Mouse (Mus musculus) urinary bladder, postnatal 14 days (tissue): ENCODE results near the gene Map4k5.

Experiments used
- DNase-seq: peaks from one replicate; pipeline ENCODE4 v3.0.0; 2021; ENCODE audit warnings: low spot score

Map4k5 gene

GRCm38 (mm10) chr12:69892371-69893251, at the start of gene Map4k5, which contains the start of gene Atl1:
Map4k5 (minus strand) TSS chr12:69893200.
Atl1 (plus strand) TSS chr12:69892614.
- peak; percentile 90 for DNase-seq

DNA sequence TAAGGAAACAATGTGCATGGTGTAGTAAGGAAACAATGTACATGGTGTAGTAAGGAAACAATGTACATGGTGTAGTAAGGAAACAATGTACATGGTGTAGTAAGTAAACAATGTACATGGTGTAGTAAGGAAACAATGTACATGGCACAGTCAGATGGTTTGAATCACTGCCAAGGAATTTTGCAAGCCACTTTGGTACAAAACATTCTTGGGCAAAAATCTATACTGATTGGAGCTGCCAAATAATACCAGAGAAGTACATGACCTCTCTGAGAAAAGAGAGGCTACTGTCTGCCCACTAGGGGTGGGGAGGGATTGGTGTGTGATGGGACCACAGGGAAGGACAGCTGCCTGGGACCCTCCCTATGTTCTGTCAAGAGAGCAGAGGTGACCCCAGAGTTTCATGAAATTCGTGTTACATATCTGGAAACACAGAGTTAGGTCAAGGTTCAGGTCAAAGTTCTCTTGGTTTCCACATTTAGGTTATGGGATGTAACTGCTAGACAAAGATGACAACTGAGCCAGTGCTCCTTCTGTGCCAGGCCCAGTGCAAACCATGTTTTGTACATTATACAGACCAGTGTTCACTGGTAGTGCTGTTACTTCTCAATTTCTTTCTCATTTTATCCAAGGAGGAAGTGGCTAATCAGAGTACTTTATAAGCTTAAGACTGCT, 48.8 kb upstream of the Map4k5 start:
- no peak for DNase-seq

- DNase-seq, result no peak
Measured at GRCm38 (mm10) chr12:69939291-69939690, 46.3 kb upstream of the Map4k5 start.

- DNase-seq, result no peak
Measured at GRCm38 (mm10) chr12:69937731-69938130, 44.7 kb upstream of the Map4k5 start.

- DNase-seq, result no peak
Measured at GRCm38 (mm10) chr12:69926716-69927115, 33.7 kb upstream of the Map4k5 start.

DNA sequence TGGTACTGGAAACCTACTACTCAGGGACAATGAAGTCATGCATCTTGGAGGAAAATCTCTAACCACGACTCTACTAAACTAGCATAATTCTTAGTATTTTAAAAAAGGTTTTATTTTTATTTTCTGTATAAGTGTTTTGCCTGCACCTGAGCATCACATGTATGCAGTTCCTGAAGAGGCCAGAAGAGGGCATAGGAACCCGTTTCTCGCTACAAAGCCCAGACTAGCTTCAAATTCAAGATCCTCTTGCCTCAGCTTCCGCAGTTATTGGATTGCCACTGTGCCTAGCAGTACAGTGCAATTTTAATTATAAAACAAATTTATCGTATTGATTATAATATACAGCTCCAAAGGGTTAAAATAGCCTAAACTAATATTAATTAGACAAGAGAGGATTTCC, 31.0 kb upstream of the Map4k5 start:
- peak; percentile 16 for DNase-seq

- DNase-seq, result no peak
Measured at GRCm38 (mm10) chr12:69923603-69924002, 30.6 kb upstream of the Map4k5 start.

DNA sequence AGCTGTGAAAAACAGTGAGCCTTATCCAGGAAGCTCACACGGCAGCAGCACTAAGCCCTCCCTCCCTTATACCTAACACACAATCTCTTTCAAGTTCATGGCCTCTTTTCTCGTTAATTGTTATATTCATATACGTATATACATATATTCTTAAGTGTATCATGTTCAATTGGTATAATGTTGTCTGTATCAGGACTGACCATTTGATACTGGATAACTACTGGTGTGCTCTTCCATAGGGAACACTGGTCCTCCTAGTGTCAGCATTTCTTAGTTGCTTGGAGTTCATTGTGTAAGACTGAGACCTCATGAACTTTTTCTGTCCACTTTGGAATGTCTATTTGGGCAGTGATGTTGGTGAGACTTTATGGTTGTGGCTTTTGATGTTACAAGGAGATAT, 30.1 kb upstream of the Map4k5 start:
- no peak for DNase-seq

- DNase-seq, result no peak
Measured at GRCm38 (mm10) chr12:69922099-69922498, 29.1 kb upstream of the Map4k5 start.

GRCm38 (mm10) chr12:69917870-69918269, 24.9 kb upstream of the Map4k5 start:
- DNase-seq, result no peak

GRCm38 (mm10) chr12:69912737-69913136, 19.7 kb upstream of the Map4k5 start:
- DNase-seq, result no peak

GRCm38 (mm10) chr12:69911906-69912305, 18.9 kb upstream of the Map4k5 start:
- DNase-seq, result no peak

- no peak for DNase-seq
Measured at GRCm38 (mm10) chr12:69908511-69908900, 15.5 kb upstream of the Map4k5 start.

DNA sequence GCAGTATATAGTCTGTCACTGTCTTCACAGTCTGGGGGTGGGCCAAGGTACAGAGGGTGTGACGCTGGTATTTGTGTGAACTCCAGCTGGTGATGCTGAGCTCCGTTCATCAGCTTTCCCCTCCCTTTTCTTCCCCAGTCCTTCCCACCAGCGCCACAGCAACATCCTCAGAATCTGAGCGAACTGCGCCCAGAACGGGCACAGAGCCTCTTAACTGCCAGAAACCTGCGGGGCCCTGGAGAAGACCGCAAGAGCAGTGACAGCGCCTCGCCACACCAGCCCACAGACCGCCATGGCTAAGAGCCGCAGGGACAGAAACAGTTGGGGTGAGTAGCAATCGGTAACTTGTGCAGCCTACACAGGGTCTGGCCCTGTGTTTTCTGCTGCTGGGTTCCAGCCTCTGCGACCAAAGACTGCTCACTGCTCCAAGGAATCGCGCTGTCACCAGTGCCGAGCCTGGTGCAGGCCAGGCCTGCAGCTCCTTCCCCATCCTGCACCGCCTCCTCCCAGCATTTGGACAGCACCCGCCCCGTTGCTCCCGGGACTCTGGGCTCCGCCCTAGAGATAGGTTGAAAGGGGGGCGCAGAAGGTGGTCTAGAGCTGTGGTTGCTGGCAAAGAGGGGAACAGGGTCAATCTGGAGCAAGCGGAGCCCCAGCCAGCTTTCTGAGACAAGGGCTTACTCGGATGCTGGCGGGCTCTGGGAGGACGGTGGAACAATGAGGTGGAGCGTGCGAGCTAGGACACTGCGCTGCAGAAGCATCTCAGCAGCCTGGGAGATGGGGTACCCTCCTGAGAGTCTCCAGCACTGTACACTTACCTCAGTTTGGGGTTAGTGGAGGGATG, 14.9 kb upstream of the Map4k5 start:
- DNase-seq, result peak; percentile 8

- DNase-seq, result no peak
Measured at GRCm38 (mm10) chr12:69904991-69905390, 12.0 kb upstream of the Map4k5 start.

- DNase-seq, result no peak
Measured at GRCm38 (mm10) chr12:69898119-69898518, 5.1 kb upstream of the Map4k5 start.

DNA sequence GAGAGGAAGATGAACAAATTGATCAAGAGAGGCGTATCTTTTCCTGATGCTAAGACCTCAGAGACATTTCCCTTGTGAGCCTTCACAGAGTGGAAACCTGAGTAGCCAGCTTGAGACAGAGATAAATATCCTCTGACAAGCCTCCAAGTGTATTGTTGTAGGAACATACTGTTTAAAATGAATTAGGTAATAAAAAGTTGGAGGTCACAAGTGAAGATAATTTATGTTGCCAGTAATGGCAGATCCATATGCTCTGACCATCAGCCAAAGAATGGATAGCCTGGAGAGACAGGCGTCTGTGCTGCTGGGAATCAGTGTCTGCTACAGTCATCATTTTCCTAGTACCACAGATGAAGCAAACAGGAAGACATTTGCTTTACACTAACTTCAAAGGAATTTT, 2.0 kb upstream of the Map4k5 start:
- DNase-seq, result no peak

DNA sequence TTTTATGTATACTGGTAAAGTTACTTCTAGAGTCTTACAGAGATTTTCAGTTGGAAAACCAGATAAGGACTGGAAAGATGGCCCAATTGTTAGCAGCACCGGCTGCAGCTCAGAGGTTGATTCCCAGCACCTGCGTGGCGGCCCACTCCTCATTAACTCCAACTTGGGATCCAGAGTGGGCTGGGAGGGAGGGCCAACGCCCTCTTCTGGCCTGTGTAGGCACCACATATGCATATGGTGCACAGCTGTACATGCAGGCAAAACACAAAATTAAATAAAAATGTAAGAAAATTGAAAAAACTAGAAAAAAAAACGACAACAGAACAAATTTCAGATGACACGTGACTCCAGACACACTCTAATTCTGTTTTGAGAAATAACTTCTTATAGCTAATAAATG, 927 bp upstream of the Map4k5 start:
- DNase-seq, result no peak

DNA sequence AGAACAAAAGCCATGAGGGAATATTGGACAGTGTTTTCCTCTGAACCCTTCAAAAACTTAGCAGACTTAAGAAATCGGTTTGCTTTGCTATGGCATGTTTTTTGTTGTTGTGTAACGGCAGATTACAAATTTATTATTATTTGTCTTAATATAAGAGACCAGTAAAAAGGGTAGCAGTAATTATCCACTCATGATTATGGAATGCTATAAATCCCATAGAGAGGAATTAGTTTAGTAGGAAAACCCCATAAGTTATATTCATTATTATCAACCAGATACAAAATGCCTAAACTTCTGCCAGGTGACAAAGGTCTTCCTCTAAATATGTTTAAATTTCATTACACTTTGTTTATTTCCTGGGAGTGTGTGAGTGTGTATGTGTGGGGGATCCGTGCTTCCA, 1.3 kb downstream of the Map4k5 start:
- no peak for DNase-seq

DNA sequence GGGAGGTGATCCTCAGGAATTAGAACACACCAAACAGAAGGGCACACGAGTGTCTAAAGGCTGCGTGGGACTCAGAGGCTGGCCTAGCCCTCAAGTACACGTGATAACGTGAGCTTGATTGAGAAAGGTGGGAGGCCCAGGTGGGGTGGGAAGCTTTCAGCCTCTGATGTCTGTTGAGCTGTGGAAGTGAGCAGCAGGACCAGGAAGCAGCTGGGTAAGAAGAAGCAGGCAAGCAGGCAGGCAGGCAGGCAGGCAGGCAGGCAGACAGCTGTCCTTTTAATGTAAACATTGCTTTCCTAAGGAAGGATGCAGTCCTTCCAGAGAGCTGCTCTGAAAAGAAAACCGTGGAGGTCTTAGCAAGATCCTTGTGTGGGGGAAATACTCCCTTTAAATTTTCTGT, 2.5 kb downstream of the Map4k5 start:
- no peak for DNase-seq

DNA sequence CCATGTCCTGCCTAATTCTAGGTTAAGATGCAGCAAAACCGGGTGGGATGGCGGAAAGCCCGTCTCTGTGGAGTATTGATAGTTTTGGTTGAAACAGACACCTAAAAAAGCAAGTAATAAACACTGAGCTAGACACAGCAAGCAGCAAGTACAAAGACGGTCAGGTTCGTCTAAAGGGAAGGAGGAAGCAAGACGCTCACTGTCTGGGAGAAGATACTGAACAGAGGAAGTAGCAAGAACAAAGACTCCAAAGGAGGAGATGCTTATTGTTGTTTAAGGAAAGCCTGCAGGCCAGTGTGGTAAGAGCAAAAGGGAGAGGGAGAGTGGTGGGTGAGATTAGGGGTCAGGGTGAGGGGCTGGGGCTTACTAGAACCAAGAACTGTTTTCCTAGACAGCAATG, 2.9 kb downstream of the Map4k5 start:
- no peak for DNase-seq

GRCm38 (mm10) chr12:69888345-69888744, 4.7 kb downstream of the Map4k5 start:
- no peak for DNase-seq
